26 mouse cellular contexts compared by ENCODE assay signal in the genomic region with DNA sequence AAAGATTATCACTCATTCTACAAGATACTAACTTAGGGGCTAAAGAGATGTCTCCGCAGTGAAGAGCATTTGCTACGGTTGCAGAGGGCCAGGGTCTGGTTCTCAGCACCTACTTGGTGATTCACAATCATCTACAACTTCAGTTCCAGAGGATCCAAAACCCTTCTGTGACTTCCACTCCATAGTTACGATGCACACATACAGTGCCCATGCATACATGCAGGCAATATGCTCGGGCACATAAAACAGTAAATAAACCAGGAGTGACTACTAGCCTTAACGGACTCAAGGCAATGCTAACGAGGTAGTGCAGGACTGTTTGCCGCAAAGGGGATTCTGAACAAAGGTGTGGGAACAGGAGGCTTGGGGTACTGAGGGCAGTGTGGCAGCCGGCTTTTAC.
"Had no signal": no experiment of that assay in that cellular context is flagged by ENCODE, and none has a peak within 500 bp of the region (broad histone marks: within the 10 kb centered on the region; RNA-seq: fewer than 3 reads in every experiment).

No protein-coding gene starts in this region.

- H3K27ac ChIP-seq: embryonic facial prominence, embryonic 10.5 days; embryonic facial prominence, embryonic 12.5 days; embryonic facial prominence, embryonic 13.5 days; embryonic facial prominence, embryonic 15.5 days; forebrain, embryonic 10.5 days; forebrain, embryonic 12.5 days; forebrain, embryonic 13.5 days; forebrain, embryonic 15.5 days; gastrocnemius, adult 2 months had no signal

- H3K9me3 ChIP-seq: embryonic facial prominence, embryonic 10.5 days; embryonic facial prominence, embryonic 12.5 days; embryonic facial prominence, embryonic 13.5 days; embryonic facial prominence, embryonic 15.5 days; forebrain, embryonic 10.5 days; forebrain, embryonic 12.5 days; forebrain, embryonic 13.5 days; forebrain, embryonic 15.5 days had no signal

- H3K4me2 ChIP-seq: embryonic facial prominence, embryonic 12.5 days; embryonic facial prominence, embryonic 13.5 days; embryonic facial prominence, embryonic 15.5 days; forebrain, embryonic 12.5 days; forebrain, embryonic 13.5 days; forebrain, embryonic 15.5 days had no signal

- H3K9ac ChIP-seq: embryonic facial prominence, embryonic 12.5 days; embryonic facial prominence, embryonic 13.5 days; embryonic facial prominence, embryonic 15.5 days; forebrain, embryonic 12.5 days; forebrain, embryonic 13.5 days; forebrain, embryonic 15.5 days; forebrain, postnatal 0 days had no signal

- H3K27me3 ChIP-seq: forebrain, embryonic 15.5 days had no signal

- ATAC-seq: forebrain, embryonic 15.5 days; forebrain, embryonic 16.5 days; forebrain, postnatal 0 days had no signal

- H3K36me3 ChIP-seq: embryonic facial prominence, embryonic 10.5 days; embryonic facial prominence, embryonic 12.5 days; embryonic facial prominence, embryonic 13.5 days; embryonic facial prominence, embryonic 15.5 days; forebrain, embryonic 10.5 days; forebrain, embryonic 12.5 days; forebrain, embryonic 15.5 days had no signal

- DNase-seq: cerebellum, adult 18-20 months; cerebellum, adult 2 months; cerebellum, adult 8-10 months; cerebellum, adult 9-10 months; cerebellum, postnatal 10 days; cerebellum, postnatal 14 days; cerebellum, postnatal 25 days; cerebellum, postnatal 36 days; embryo, embryonic 11 days; forebrain, postnatal 0 days; gastrocnemius, adult 2 months; gastrocnemius, postnatal 10 days; gastrocnemius, postnatal 14 days; gastrocnemius, postnatal 25 days; gastrocnemius, postnatal 36 days; heart, adult 18-20 months had no signal

- H3K4me1 ChIP-seq: embryonic facial prominence, embryonic 10.5 days; embryonic facial prominence, embryonic 12.5 days; embryonic facial prominence, embryonic 13.5 days; embryonic facial prominence, embryonic 15.5 days had no signal

- H3K4me3 ChIP-seq: embryonic facial prominence, embryonic 10.5 days; embryonic facial prominence, embryonic 12.5 days; embryonic facial prominence, embryonic 13.5 days; embryonic facial prominence, embryonic 15.5 days; erythroblast, embryonic 14.5 days; forebrain, embryonic 10.5 days; forebrain, embryonic 12.5 days; forebrain, embryonic 13.5 days; forebrain, embryonic 15.5 days; gastrocnemius, adult 2 months had no signal
